Mouse (Mus musculus) heart, embryonic 14.5 days (tissue): ENCODE data around the gene Foxn2. TPM values are rescaled to one million over a fixed set of nuclear protein-coding genes. Genes with fewer than 3 reads are reported as not detected.
A peak's percentile ranks its signal among the peaks of the same experiment; 100 is the strongest.

Experiments used
- ATAC-seq: fragments of 200-750 bp; cut with Nextera tagmentation; 2 replicates; pipeline ENCODE4 v1.8.0; 2017; ENCODE audit warnings: low read depth, moderate TSS enrichment; ENCODE audit not compliant: insufficient number of reproducible peaks, insufficient read depth, low FRiP score
- H3K27ac ChIP-seq, 2 experiments: fragments of 200-500 bp in 1 of 2; fragments of 300-500 bp in 1 of 2; sonication (generic) in 1 of 2; replicated peaks in 1 of 2; 2 replicates each; pipeline ENCODE4 v1.5.1; 2012 to 2014; ENCODE audit warnings: low read depth in 2 of 2, low read length in 2 of 2, control low read depth in 1 of 2, mild to moderate bottlenecking in 1 of 2, mixed read lengths in 1 of 2; ENCODE audit not compliant: control insufficient read depth in 1 of 2, insufficient read depth in 1 of 2
- H3K27me3 ChIP-seq: fragments of 300-500 bp; sonication (generic); 2 replicates; pipeline ENCODE4 v1.6.1; 2014; ENCODE audit warnings: mild to moderate bottlenecking, low read length, control low read depth; ENCODE audit not compliant: control insufficient read depth, insufficient read depth
- H3K36me3 ChIP-seq: fragments of 300-500 bp; sonication (generic); 2 replicates; pipeline ENCODE4 v1.6.1; 2014; ENCODE audit warnings: mild to moderate bottlenecking, control low read depth, low read length, mixed read lengths; ENCODE audit not compliant: control insufficient read depth, insufficient read depth
- H3K4me1 ChIP-seq, 2 experiments: fragments of 200-500 bp in 1 of 2; fragments of 300-500 bp in 1 of 2; sonication (generic) in 1 of 2; 2 replicates each; pipeline ENCODE4 v1.6.1; 2012 to 2014; ENCODE audit warnings: low read length in 2 of 2, control low read depth in 1 of 2, mixed read lengths in 1 of 2; ENCODE audit not compliant: control insufficient read depth in 2 of 2, insufficient read depth in 2 of 2
- H3K4me2 ChIP-seq: fragments of 300-500 bp; sonication (generic); 2 replicates; pipeline ENCODE4 v1.6.1; 2014; ENCODE audit warnings: mild to moderate bottlenecking, low read length
- H3K4me3 ChIP-seq, 2 experiments: fragments of 200-500 bp in 1 of 2; fragments of 300-500 bp in 1 of 2; sonication (generic) in 1 of 2; 2 replicates each; pipeline ENCODE4 v1.5.1; 2012 to 2014; ENCODE audit warnings: low read length in 2 of 2, mild to moderate bottlenecking in 2 of 2, control low read depth in 1 of 2, low read depth in 1 of 2, moderate library complexity in 1 of 2; ENCODE audit not compliant: control insufficient read depth in 1 of 2, insufficient read depth in 1 of 2
- H3K9ac ChIP-seq: fragments of 300-500 bp; sonication (generic); 2 replicates; pipeline ENCODE4 v1.6.1; 2014; ENCODE audit warnings: mild to moderate bottlenecking, low read length
- H3K9me3 ChIP-seq: fragments of 300-500 bp; sonication (generic); 2 replicates; pipeline ENCODE4 v1.6.1; 2016; ENCODE audit warnings: low read length, control low read depth; ENCODE audit not compliant: control insufficient read depth
- WGBS: fragments of 180-500 bp; shearing (Covaris S2); extraction: QIAGEN DNeasy Blood & Tissue Kit; methylation state at CpG from one replicate; pipeline ENCODE4 v1.1.7; 2014; 5-methylcytosine and 5-hydroxymethylcytosine counted together
- polyA plus RNA-seq: library from polyadenylated mRNA; unstranded; fragments of >200 nt; fragmentation: Nextera tagmentation; extraction: Ambion mirVana; gene quantifications from 2 replicates; pipeline ENCODE4 v1.2.1, GENCODE M21; 2014

Foxn2 gene
- 7.3 and 7.7 TPM in 2 replicates for polyA plus RNA-seq

DNA sequence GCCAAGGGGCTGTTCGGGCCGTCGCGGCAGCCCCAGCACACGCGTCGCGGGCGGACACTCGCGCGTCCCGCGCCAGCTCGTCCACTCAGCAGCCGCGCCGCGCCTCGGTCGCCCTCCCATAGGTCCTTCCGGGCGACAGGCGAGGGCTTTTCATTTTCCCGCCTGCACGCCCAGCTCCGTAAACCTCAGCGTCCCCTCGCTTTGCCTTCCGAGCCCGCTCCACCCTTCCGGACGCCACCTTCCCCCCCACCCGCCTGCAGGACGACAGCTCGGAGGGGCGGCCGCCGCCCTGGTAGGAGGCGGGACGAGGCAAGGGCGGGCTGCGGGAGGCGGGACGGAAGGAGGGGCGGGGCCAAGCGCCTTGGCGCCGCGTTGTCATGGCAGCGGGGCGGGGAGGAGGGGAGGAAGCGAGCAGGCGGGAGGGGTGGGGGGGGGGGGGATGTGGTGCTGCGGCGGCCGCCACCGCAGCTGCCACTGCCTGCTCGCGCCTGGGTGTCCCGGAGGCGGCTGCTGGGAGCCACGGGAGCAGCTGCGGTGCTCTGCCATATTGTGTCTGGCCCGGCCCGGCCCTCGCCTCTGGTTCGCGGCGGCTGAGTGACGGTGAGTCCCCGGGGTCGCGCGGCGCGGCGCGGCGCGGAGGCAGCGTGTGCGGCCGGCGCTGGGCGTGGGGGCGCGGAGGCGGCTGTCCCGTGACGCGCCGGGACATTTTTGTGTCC, at the start of gene Foxn2:
TSS of gene Foxn2 (plus strand) at position 427 of the 716 bp plus-strand sequence.
- Histone ChIP-seq H3K4me2 (peak within 1 kb of the TSS; percentile 69), H3K9ac (peak within 1 kb of the TSS; percentile 94), H3K27ac (peak within 1 kb of the TSS; percentile 74 to 87), H3K9me3 (no peaks in the 10 kb centered on the region), H3K27me3 (no peaks in the 10 kb centered on the region), H3K4me3 (peak within 1 kb of the TSS; percentile 78 to 91), H3K4me1 (peaks cover 2 to 4% of the 10 kb centered on the region in 2 experiments; a peak in 3 of 4 replicates), H3K36me3 (no peaks in the 10 kb centered on the region)
- ATAC-seq = peak; percentile 87
- WGBS = under 1% methylated on average over 76 of the region's 93 CpGs

DNA sequence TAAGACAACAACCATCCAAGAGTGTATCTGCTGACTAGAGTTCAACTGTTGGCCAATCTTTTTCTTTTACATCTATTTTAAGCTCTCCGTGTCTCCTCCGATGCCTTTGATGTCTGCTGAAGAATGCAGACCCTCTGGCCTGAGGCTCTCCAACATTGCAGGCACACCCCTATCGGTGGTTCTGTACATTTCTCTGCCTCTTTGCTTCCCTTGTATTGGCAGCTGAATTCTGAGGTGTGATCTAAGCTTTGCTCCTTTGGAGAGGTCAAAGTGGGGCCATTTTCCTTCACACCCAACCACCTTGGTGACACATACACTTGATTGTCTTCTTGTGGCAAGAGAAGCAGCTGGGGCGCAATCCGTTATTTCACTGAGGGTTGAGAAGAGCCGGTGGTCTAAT, 43.0 kb upstream of the Foxn2 start:
- WGBS = 63% methylated on average over 6 of the region's 6 CpGs
- no peaks in the 10 kb centered on the region for H3K4me1 ChIP-seq
- H3K4me3 ChIP-seq = no peak overlapping the region
- H3K27ac ChIP-seq = no peak overlapping the region
- no peaks in the 10 kb centered on the region for H3K27me3 ChIP-seq
- no peaks in the 10 kb centered on the region for H3K9me3 ChIP-seq
- no peak overlapping the region for H3K4me2 ChIP-seq
- ATAC-seq = no peak
- no peak overlapping the region for H3K9ac ChIP-seq
- no peaks in the 10 kb centered on the region for H3K36me3 ChIP-seq

DNA sequence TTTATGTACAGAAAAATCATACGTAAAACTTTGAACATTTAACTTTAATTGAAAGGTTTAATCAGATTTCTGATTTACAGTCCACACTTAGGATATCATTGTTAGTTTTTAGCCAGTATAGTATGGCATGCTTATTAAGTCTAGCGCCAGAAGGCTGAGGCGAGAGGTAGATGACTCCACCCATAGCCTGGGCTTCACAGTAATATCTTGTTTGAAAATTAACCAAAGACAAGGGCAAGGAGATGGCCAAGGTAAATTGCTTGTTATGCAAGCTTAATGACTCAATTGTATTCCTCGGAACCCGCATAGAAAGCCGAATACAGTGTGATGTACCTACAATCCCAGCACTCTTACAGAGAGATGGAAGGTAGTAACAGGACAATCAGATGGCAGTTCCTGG, 42.4 kb upstream of the Foxn2 start:
- no peak overlapping the region for H3K27ac ChIP-seq
- no peak for ATAC-seq

DNA sequence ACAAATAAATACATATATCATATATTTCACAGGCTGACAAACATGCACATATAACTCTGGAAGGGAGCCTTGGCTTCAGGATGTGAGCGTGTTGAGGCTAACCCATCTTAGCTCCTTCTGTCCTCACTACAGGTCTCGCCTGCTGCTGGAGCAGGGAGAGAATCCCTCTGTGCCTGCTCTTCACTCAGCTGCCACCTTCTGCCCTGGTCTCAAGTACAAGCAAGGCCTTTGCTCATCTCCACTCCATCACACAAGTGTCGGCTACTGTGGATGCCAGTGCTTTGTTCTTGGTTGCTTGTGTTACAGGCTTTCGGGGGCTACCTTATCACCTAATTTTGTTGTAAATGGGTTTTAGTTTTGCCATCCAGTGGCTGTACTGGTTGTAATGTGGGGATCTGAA, 41.7 kb upstream of the Foxn2 start:
- H3K27ac ChIP-seq = no peak overlapping the region
- H3K4me1 ChIP-seq = no peaks in the 10 kb centered on the region
- peaks cover 3% of the 10 kb centered on the region; the same call in 1 of the 2 replicates for H3K27me3 ChIP-seq
- no peaks in the 10 kb centered on the region for H3K9me3 ChIP-seq
- no peak overlapping the region for H3K4me3 ChIP-seq
- 72% methylated on average over 4 of the region's 4 CpGs for WGBS
- H3K9ac ChIP-seq = no peak overlapping the region
- no peak for ATAC-seq
- H3K36me3 ChIP-seq = no peaks in the 10 kb centered on the region
- no peak overlapping the region for H3K4me2 ChIP-seq

More for the DNA sequence above, 42.4 kb upstream of the Foxn2 start:
- 89% methylated on average over 6 of the region's 6 CpGs for WGBS
- no peaks in the 10 kb centered on the region for H3K9me3 ChIP-seq
- no peak overlapping the region for H3K4me3 ChIP-seq
- no peaks in the 10 kb centered on the region for H3K27me3 ChIP-seq
- H3K9ac ChIP-seq = no peak overlapping the region
- no peaks in the 10 kb centered on the region for H3K4me1 ChIP-seq
- H3K36me3 ChIP-seq = no peaks in the 10 kb centered on the region
- no peak overlapping the region for H3K4me2 ChIP-seq

DNA sequence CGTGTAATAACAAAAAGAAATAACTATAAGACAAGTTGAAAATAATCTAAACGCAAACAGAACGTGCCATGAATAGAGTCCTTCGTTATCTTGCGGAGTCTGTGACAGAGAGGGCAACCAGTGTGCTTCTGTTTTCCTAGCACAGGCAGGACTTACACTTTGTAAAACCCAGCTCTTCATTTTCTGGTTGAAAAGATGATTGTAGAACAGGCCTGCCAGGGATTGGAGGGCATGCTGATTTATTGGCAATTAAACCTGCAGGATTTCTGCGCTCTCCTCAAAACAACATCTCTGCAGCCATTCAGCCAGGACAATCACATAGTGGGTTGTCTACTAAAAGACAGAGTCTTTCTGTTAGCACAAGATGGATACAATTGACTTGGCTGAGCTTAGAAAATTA, 40.4 kb upstream of the Foxn2 start:
- Histone ChIP-seq H3K4me1 (no peaks in the 10 kb centered on the region), H3K9me3 (no peaks in the 10 kb centered on the region), H3K27ac (no peak overlapping the region), H3K9ac (no peak overlapping the region), H3K36me3 (no peaks in the 10 kb centered on the region), H3K4me3 (no peak overlapping the region), H3K27me3 (peaks cover 5% of the 10 kb centered on the region; the same call in 1 of the 2 replicates), H3K4me2 (no peak overlapping the region)
- 61% methylated on average over 6 of the region's 6 CpGs for WGBS
- no peak for ATAC-seq

DNA sequence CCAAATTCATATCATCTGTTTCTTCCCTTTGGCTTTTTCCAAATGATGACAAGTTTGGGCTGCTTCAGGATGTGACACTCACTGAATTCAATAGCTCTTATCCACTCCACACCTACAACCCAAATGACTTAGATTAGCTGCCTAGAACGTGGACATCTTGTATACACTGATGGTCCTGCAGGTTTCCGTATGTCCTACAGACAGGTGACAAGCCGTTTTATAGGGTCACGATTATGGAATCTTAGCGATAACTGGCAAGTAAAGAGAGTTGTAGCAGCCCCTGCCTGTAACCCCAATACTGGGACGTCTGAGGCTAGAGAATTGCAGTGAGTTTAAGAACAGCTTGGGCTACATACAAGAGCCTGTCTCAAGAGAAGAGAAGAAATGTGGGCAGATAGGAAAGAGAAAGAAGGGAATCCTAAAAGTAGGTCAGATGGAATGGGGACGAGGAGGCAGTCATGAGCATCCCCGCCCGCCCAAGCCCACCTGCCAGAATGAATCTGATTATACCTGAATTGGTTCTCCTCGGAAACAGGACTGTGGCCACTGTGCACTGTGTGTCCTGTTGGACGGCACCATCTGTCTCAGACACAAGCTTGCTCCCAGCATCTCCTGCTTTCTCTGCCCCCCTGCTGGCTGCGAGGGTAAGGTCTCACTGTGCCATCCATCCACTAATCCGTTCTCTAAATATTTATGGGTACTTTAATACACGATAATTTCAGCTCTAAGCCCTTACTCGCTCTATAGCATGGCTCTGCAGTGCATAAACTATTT, 39.6 kb upstream of the Foxn2 start:
- Histone ChIP-seq H3K4me2 (no peak overlapping the region), H3K36me3 (no peaks in the 10 kb centered on the region), H3K4me3 (no peak overlapping the region), H3K27me3 (peaks cover 5% of the 10 kb centered on the region; the same call in 1 of the 2 replicates), H3K27ac (no peak overlapping the region), H3K9me3 (no peaks in the 10 kb centered on the region), H3K9ac (no peak overlapping the region), H3K4me1 (no peaks in the 10 kb centered on the region)
- WGBS = 68% methylated on average over 15 of the region's 15 CpGs
- no peak for ATAC-seq

DNA sequence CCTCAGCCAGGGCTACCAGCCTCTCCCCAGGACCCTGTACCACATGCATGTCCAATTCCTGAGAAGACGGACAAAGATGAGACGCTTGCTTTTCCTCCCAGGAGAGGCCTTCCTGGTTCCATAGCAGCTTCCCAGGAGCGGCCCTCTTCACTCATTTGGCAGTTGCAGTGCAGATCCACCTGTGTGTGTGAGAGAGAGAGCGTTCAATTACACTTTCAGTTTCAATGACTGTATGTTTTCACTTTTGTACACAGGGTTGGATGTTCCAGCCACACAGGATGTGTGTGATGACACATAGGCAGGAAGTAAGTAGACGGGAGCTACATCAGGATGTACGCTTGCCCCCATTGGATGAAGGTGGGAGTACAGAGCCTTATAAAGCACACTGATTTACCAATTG, 37.2 kb upstream of the Foxn2 start:
- Histone ChIP-seq H3K9ac (no peak overlapping the region), H3K27me3 (peaks cover 5% of the 10 kb centered on the region; the same call in 1 of the 2 replicates), H3K4me1 (no peaks in the 10 kb centered on the region), H3K4me3 (no peak overlapping the region), H3K4me2 (no peak overlapping the region), H3K9me3 (no peaks in the 10 kb centered on the region), H3K27ac (no peak overlapping the region), H3K36me3 (no peaks in the 10 kb centered on the region)
- ATAC-seq = no peak
- 85% methylated on average over 6 of the region's 6 CpGs for WGBS
